Mouse (Mus musculus): Measurements from ENCODE around the gene Cngb1. TPM values are rescaled to one million over a fixed set of nuclear protein-coding genes. Genes with fewer than 3 reads are reported as not detected.
"Not testable (repeated sequence)": the region's sequence is repeated elsewhere in the genome, so short reads cannot be mapped to it uniquely, and the experiment has no call there.

Gene Cngb1
- polyA plus RNA-seq, 1 experiment from 2014 or later = 0.29 TPM

- Histone ChIP-seq H3K4me2 (ENCODE audit: low read depth, low read length) (no peak overlapping the region), H3K9me3 (ENCODE audit: low read length) (no peaks in the 10 kb centered on the region), H3K4me3 (ENCODE audit: low read depth, low read length) (no peak overlapping the region), H3K27ac (ENCODE audit: low read depth) (no peak overlapping the region), H3K27me3 (ENCODE audit: insufficient read depth, low read length) (no peaks in the 10 kb centered on the region), H3K9ac (replicated peaks) (no peak overlapping the region), H3K36me3 (replicated peaks; ENCODE audit: insufficient read depth, low read length) (no peaks in the 10 kb centered on the region), H3K4me1 (ENCODE audit: insufficient read depth) (no peaks in the 10 kb centered on the region)
- TF ChIP-seq EP300 (IDR thresholded peaks at IDR 0.05; ENCODE audit: low read depth) (no peak), CTCF (IDR thresholded peaks at IDR 0.05; ENCODE audit: low read depth) (no peak)
- 55% methylated on average over 5 of the region's 5 CpGs for WGBS (ENCODE audit: insufficient replicate concordance)
- ATAC-seq = no peak
- DNase-seq = no peak
Measured at GRCm38 (mm10) chr8:95247277-95247676, 59.1 kb downstream of the Cngb1 start.

GRCm38 (mm10) chr8:95245180-95245579, 61.2 kb downstream of the Cngb1 start:
- Histone ChIP-seq H3K9ac (replicated peaks) (no peak overlapping the region), H3K36me3 (replicated peaks; ENCODE audit: insufficient read depth, low read length) (no peaks in the 10 kb centered on the region), H3K4me3 (ENCODE audit: low read depth, low read length) (no peak overlapping the region), H3K9me3 (ENCODE audit: low read length) (no peaks in the 10 kb centered on the region), H3K4me2 (ENCODE audit: low read depth, low read length) (no peak overlapping the region), H3K27me3 (ENCODE audit: insufficient read depth, low read length) (no peaks in the 10 kb centered on the region), H3K27ac (ENCODE audit: low read depth) (no peak overlapping the region), H3K4me1 (ENCODE audit: insufficient read depth) (no peaks in the 10 kb centered on the region)
- WGBS (ENCODE audit: insufficient replicate concordance) = 54% methylated on average over 5 of the region's 5 CpGs
- ATAC-seq (peak; percentile 23; the same call in 1 of the 2 replicates), DNase-seq (peak; percentile 38)
- TF ChIP-seq CTCF (IDR thresholded peaks at IDR 0.05; ENCODE audit: low read depth) (no peak), EP300 (IDR thresholded peaks at IDR 0.05; ENCODE audit: low read depth) (no peak)

GRCm38 (mm10) chr8:95243853-95244252, 62.5 kb downstream of the Cngb1 start:
- Histone ChIP-seq H3K9ac (replicated peaks) (no peak overlapping the region), H3K27ac (ENCODE audit: low read depth) (no peak overlapping the region), H3K4me2 (ENCODE audit: low read depth, low read length) (no peak overlapping the region), H3K27me3 (ENCODE audit: insufficient read depth, low read length) (no peaks in the 10 kb centered on the region), H3K9me3 (ENCODE audit: low read length) (no peaks in the 10 kb centered on the region), H3K4me1 (ENCODE audit: insufficient read depth) (no peaks in the 10 kb centered on the region), H3K4me3 (ENCODE audit: low read depth, low read length) (no peak overlapping the region), H3K36me3 (replicated peaks; ENCODE audit: insufficient read depth, low read length) (no peaks in the 10 kb centered on the region)
- 63% methylated on average over 4 of the region's 4 CpGs for WGBS (ENCODE audit: insufficient replicate concordance)
- no peak for DNase-seq
- TF ChIP-seq CTCF (IDR thresholded peaks at IDR 0.05; ENCODE audit: low read depth) (no peak), EP300 (IDR thresholded peaks at IDR 0.05; ENCODE audit: low read depth) (no peak)
- ATAC-seq = no peak

GRCm38 (mm10) chr8:95242826-95243571, 63.4 kb downstream of the Cngb1 start:
- H3K4me3 ChIP-seq (ENCODE audit: low read depth, low read length) = no peak overlapping the region
- H3K9ac ChIP-seq (replicated peaks) = no peak overlapping the region
- no peak overlapping the region for H3K27ac ChIP-seq (ENCODE audit: low read depth)
- 62% methylated on average over 12 of the region's 12 CpGs for WGBS (ENCODE audit: insufficient replicate concordance)
- H3K4me1 ChIP-seq (ENCODE audit: insufficient read depth) = no peaks in the 10 kb centered on the region
- no peaks in the 10 kb centered on the region for H3K9me3 ChIP-seq (ENCODE audit: low read length)
- TF ChIP-seq CTCF (IDR thresholded peaks at IDR 0.05; ENCODE audit: low read depth) = no peak
- TF ChIP-seq EP300 (IDR thresholded peaks at IDR 0.05; ENCODE audit: low read depth) = no peak
- H3K4me2 ChIP-seq (ENCODE audit: low read depth, low read length) = no peak overlapping the region
- no peak for DNase-seq
- no peaks in the 10 kb centered on the region for H3K36me3 ChIP-seq (replicated peaks; ENCODE audit: insufficient read depth, low read length)
- ATAC-seq = no peak
- H3K27me3 ChIP-seq (ENCODE audit: insufficient read depth, low read length) = no peaks in the 10 kb centered on the region

- H3K27me3 ChIP-seq (ENCODE audit: insufficient read depth, low read length) = no peaks in the 10 kb centered on the region
- no peak for TF ChIP-seq EP300 (IDR thresholded peaks at IDR 0.05; ENCODE audit: low read depth)
- H3K27ac ChIP-seq (ENCODE audit: low read depth) = no peak overlapping the region
- ATAC-seq (peak; percentile 31; the same call in 1 of the 2 replicates), DNase-seq (no peak)
- no peaks in the 10 kb centered on the region for H3K36me3 ChIP-seq (replicated peaks; ENCODE audit: insufficient read depth, low read length)
- H3K4me2 ChIP-seq (ENCODE audit: low read depth, low read length) = no peak overlapping the region
- H3K4me1 ChIP-seq (ENCODE audit: insufficient read depth) = no peaks in the 10 kb centered on the region
- no peak overlapping the region for H3K9ac ChIP-seq (replicated peaks)
- 78% methylated on average over 26 of the region's 26 CpGs for WGBS (ENCODE audit: insufficient replicate concordance)
- H3K9me3 ChIP-seq (ENCODE audit: low read length) = no peaks in the 10 kb centered on the region
- H3K4me3 ChIP-seq (ENCODE audit: low read depth, low read length) = no peak overlapping the region
Measured at GRCm38 (mm10) chr8:95242099-95242825, 64.1 kb downstream of the Cngb1 start.

- ATAC-seq (no peak), DNase-seq (peak; percentile 79)
- Histone ChIP-seq H3K27me3 (ENCODE audit: insufficient read depth, low read length) (no peaks in the 10 kb centered on the region), H3K9me3 (ENCODE audit: low read length) (no peaks in the 10 kb centered on the region), H3K36me3 (replicated peaks; ENCODE audit: insufficient read depth, low read length) (no peaks in the 10 kb centered on the region), H3K27ac (ENCODE audit: low read depth) (no peak overlapping the region), H3K9ac (replicated peaks) (no peak overlapping the region), H3K4me2 (ENCODE audit: low read depth, low read length) (no peak overlapping the region), H3K4me3 (ENCODE audit: low read depth, low read length) (no peak overlapping the region), H3K4me1 (ENCODE audit: insufficient read depth) (no peaks in the 10 kb centered on the region)
- TF ChIP-seq CTCF (IDR thresholded peaks at IDR 0.05; ENCODE audit: low read depth) = peak; percentile 90
- TF ChIP-seq EP300 (IDR thresholded peaks at IDR 0.05; ENCODE audit: low read depth) = no peak
- 10% methylated on average over 3 of the region's 3 CpGs for WGBS (ENCODE audit: insufficient replicate concordance)
Measured at GRCm38 (mm10) chr8:95235683-95236082, 70.7 kb downstream of the Cngb1 start.

GRCm38 (mm10) chr8:95230086-95230485, 76.3 kb downstream of the Cngb1 start:
- H3K9me3 ChIP-seq (ENCODE audit: low read length); H3K36me3 ChIP-seq (replicated peaks; ENCODE audit: insufficient read depth, low read length); H3K4me2 ChIP-seq (ENCODE audit: low read depth, low read length); H3K4me3 ChIP-seq (ENCODE audit: low read depth, low read length); H3K27me3 ChIP-seq (ENCODE audit: insufficient read depth, low read length); H3K27ac ChIP-seq (ENCODE audit: low read depth); H3K4me1 ChIP-seq (ENCODE audit: insufficient read depth); ATAC-seq; H3K9ac ChIP-seq (replicated peaks); DNase-seq: not testable (repeated sequence)
- WGBS (ENCODE audit: insufficient replicate concordance) = 74% methylated on average over 9 of the region's 9 CpGs

Measured in liver, postnatal 0 days (tissue).